Mouse (Mus musculus) lung, adult 2 months (tissue): ENCODE measurements around the gene Nus1.

Source experiments
- CTCF ChIP-seq: fragments of 200-500 bp; IDR thresholded peaks from 2 replicates; pipeline ENCODE4 v1.5.1; 2011; ENCODE audit warnings: mild to moderate bottlenecking, low read length, control low read depth; ENCODE audit not compliant: insufficient read depth
- POLR2A ChIP-seq: fragments of 200-500 bp; IDR thresholded peaks from 2 replicates; pipeline ENCODE4 v1.6.1; 2011; ENCODE audit warnings: low read depth, mild to moderate bottlenecking, control low read depth, low read length, borderline replicate concordance; ENCODE audit errors: extremely low read depth

GRCm38 (mm10) chr10:52377813-52378212 is 39.5 kb upstream of the Nus1 start:
- TF ChIP-seq CTCF = no peak
- no peak for TF ChIP-seq POLR2A
